Mouse (Mus musculus) MEL (cell line): ENCODE measurements around the gene Gm28047. TPM values are rescaled to one million over a fixed set of nuclear protein-coding genes. Genes with fewer than 3 reads are reported as not detected.

Experiments
- DNase-seq: peaks from one replicate; pipeline ENCODE4 v3.0.0; 2011; ENCODE audit warnings: low read depth, low spot score
- H3K27ac ChIP-seq: 2 replicates; pipeline ENCODE4 v1.5.1; 2012; ENCODE audit warnings: low read depth, mild to moderate bottlenecking, control low read depth, low read length, moderate library complexity; ENCODE audit not compliant: control insufficient read depth
- H3K27me3 ChIP-seq, 2 experiments: fragments of 150-350 bp in 1 of 2; sonication (generic) in 1 of 2; 2 replicates each; pipeline ENCODE4 v1.6.1; 2012; ENCODE audit warnings: low read length in 2 of 2, mild to moderate bottlenecking in 2 of 2, improper control_type of control experiment in 1 of 2, moderate library complexity in 1 of 2; ENCODE audit not compliant: insufficient read depth in 2 of 2, control insufficient read depth in 1 of 2
- H3K36me3 ChIP-seq, 2 experiments: 2 replicates each; pipeline ENCODE4 v1.6.1; 2012 to 2014; ENCODE audit warnings: low read length in 2 of 2, improper control_type of control experiment in 1 of 2, inconsistent platforms in 1 of 2, mild to moderate bottlenecking in 1 of 2; ENCODE audit not compliant: insufficient read depth in 2 of 2, control insufficient read depth in 1 of 2
- H3K4me1 ChIP-seq, 2 experiments: fragments of 150-350 bp in 1 of 2; sonication (generic) in 1 of 2; 2 replicates each; pipeline ENCODE4 v1.6.1; 2012; ENCODE audit warnings: low read length in 2 of 2, improper control_type of control experiment in 1 of 2, mild to moderate bottlenecking in 1 of 2; ENCODE audit not compliant: insufficient read depth in 2 of 2, control insufficient read depth in 1 of 2
- H3K4me3 ChIP-seq, 2 experiments: fragments of 150-350 bp in 1 of 2; sonication (generic) in 1 of 2; 2 replicates each; pipeline ENCODE4 v1.5.1; 2012; ENCODE audit warnings: low read depth in 2 of 2, low read length in 2 of 2, mild to moderate bottlenecking in 2 of 2, moderate library complexity in 2 of 2, control low read depth in 1 of 2, improper control_type of control experiment in 1 of 2; ENCODE audit not compliant: control insufficient read depth in 1 of 2, insufficient read depth in 1 of 2
- H3K79me2 ChIP-seq: 2 replicates; pipeline ENCODE4 v1.6.1; 2012; ENCODE audit warnings: mild to moderate bottlenecking, low read length, moderate library complexity; ENCODE audit not compliant: control insufficient read depth, poor library complexity, insufficient read depth
- H3K9ac ChIP-seq: 2 replicates; pipeline ENCODE4 v1.6.1; 2012; ENCODE audit warnings: low read depth, mild to moderate bottlenecking, control low read depth, low read length, moderate library complexity; ENCODE audit not compliant: control insufficient read depth, poor library complexity, severe bottlenecking
- H3K9me3 ChIP-seq: fragments of 150-350 bp; sonication (generic); replicated peaks from 2 replicates; pipeline ENCODE4 v1.6.1; 2012; ENCODE audit warnings: mild to moderate bottlenecking, low read length, improper control_type of control experiment, moderate library complexity; ENCODE audit not compliant: insufficient read depth
- BHLHE40 ChIP-seq: IDR thresholded peaks from 2 replicates; pipeline ENCODE4 v1.6.1; 2012; ENCODE audit warnings: low read depth, mild to moderate bottlenecking, inconsistent platforms, low read length, improper control_type of control experiment, borderline replicate concordance
- CHD2 ChIP-seq: IDR thresholded peaks from 2 replicates; pipeline ENCODE4 v1.6.1; 2011; ENCODE audit warnings: low read length, improper control_type of control experiment
- E2F4 ChIP-seq: IDR thresholded peaks from 2 replicates; pipeline ENCODE4 v1.6.1; 2011; ENCODE audit warnings: low read depth, low read length, improper control_type of control experiment, borderline replicate concordance
- ELF1 ChIP-seq: IDR thresholded peaks from 2 replicates; pipeline ENCODE4 v1.6.1; 2014; ENCODE audit warnings: low read depth, mild to moderate bottlenecking, inconsistent platforms, low read length, improper control_type of control experiment, moderate library complexity
- GABPA ChIP-seq: IDR thresholded peaks from 2 replicates; pipeline ENCODE4 v1.6.1; 2012; ENCODE audit warnings: low read depth, mild to moderate bottlenecking, inconsistent platforms, low read length, improper control_type of control experiment, moderate library complexity
- GATA1 ChIP-seq: IDR thresholded peaks from 2 replicates; pipeline ENCODE4 v1.6.1; 2011; ENCODE audit warnings: low read depth, low read length, improper control_type of control experiment
- JUND ChIP-seq: IDR thresholded peaks from 2 replicates; pipeline ENCODE4 v1.6.1; 2011; ENCODE audit warnings: low read depth, mild to moderate bottlenecking, improper control_type of control experiment, low read length
- MAFK ChIP-seq: IDR thresholded peaks from 2 replicates; pipeline ENCODE4 v1.6.1; 2011; ENCODE audit warnings: low read depth, mild to moderate bottlenecking, low read length, improper control_type of control experiment, borderline replicate concordance
- MAZ ChIP-seq: IDR thresholded peaks from 2 replicates; pipeline ENCODE4 v1.6.1; 2012; ENCODE audit warnings: low read depth, mild to moderate bottlenecking, inconsistent platforms, low read length, improper control_type of control experiment
- MXI1 ChIP-seq: IDR thresholded peaks from 2 replicates; pipeline ENCODE4 v1.6.1; 2011; ENCODE audit warnings: mild to moderate bottlenecking, low read depth, low read length, improper control_type of control experiment
- MYB ChIP-seq: IDR thresholded peaks from 2 replicates; pipeline ENCODE4 v1.6.1; 2011; ENCODE audit warnings: mild to moderate bottlenecking, low read depth, low read length, improper control_type of control experiment
- MYC ChIP-seq: IDR thresholded peaks from 2 replicates; pipeline ENCODE4 v1.6.1; 2011; ENCODE audit warnings: low read depth, mild to moderate bottlenecking, low read length, improper control_type of control experiment, moderate library complexity
- NELFE ChIP-seq: IDR thresholded peaks from 2 replicates; pipeline ENCODE4 v1.6.1; 2011; ENCODE audit warnings: low read depth, low read length, improper control_type of control experiment
- NRF1 ChIP-seq: IDR thresholded peaks from 2 replicates; pipeline ENCODE4 v1.6.1; 2014; ENCODE audit warnings: low read depth, mild to moderate bottlenecking, inconsistent platforms, low read length, improper control_type of control experiment, moderate library complexity; ENCODE audit not compliant: poor library complexity, insufficient read depth, severe bottlenecking
- POLR2AphosphoS2 ChIP-seq: IDR thresholded peaks from 2 replicates; pipeline ENCODE4 v1.6.1; 2011; ENCODE audit warnings: low read length, improper control_type of control experiment
- POLR2AphosphoS5 ChIP-seq: IDR thresholded peaks from 2 replicates; pipeline ENCODE4 v1.6.1; 2012; ENCODE audit warnings: low read depth, borderline replicate concordance, mild to moderate bottlenecking, inconsistent platforms, low read length, moderate library complexity, mixed read lengths
- RCOR1 ChIP-seq: IDR thresholded peaks from 2 replicates; pipeline ENCODE4 v1.6.1; 2012; ENCODE audit warnings: low read depth, mild to moderate bottlenecking, inconsistent platforms, low read length, improper control_type of control experiment
- SIN3A ChIP-seq: IDR thresholded peaks from 2 replicates; pipeline ENCODE4 v1.6.1; 2012; ENCODE audit warnings: low read length, improper control_type of control experiment, inconsistent platforms
- SMC3 ChIP-seq: IDR thresholded peaks from 2 replicates; pipeline ENCODE4 v1.6.1; 2011; ENCODE audit warnings: low read depth, low read length, improper control_type of control experiment
- TAL1 ChIP-seq: IDR thresholded peaks from 2 replicates; pipeline ENCODE4 v1.6.1; 2012; ENCODE audit warnings: mild to moderate bottlenecking, inconsistent platforms, low read length, moderate library complexity, mixed read lengths
- ZC3H11A ChIP-seq: IDR thresholded peaks from 2 replicates; pipeline ENCODE4 v1.6.1; 2012; ENCODE audit warnings: low read depth, mild to moderate bottlenecking, inconsistent platforms, low read length, improper control_type of control experiment
- ZMIZ1 ChIP-seq: IDR thresholded peaks from 2 replicates; pipeline ENCODE4 v1.6.1; 2012; ENCODE audit warnings: low read depth, mild to moderate bottlenecking, inconsistent platforms, low read length, improper control_type of control experiment, moderate library complexity
- ZNF384 ChIP-seq: IDR thresholded peaks from 2 replicates; pipeline ENCODE4 v1.6.1; 2012; ENCODE audit warnings: low read depth, mild to moderate bottlenecking, inconsistent platforms, low read length, improper control_type of control experiment
- polyA plus RNA-seq, 2 experiments: library from polyadenylated mRNA; stranded (reverse) in 1 of 2; unstranded in 1 of 2; fragments of >175 nt in 1 of 2; fragments of >200 nt in 1 of 2; gene quantifications; 2 replicates each; pipeline versions ENCODE4 v1.2.1 to v1.2.4; 2012; ENCODE audit warnings: low replicate concordance in 2 of 2, low read depth in 1 of 2; ENCODE audit not compliant: insufficient read length in 2 of 2, insufficient read depth in 1 of 2, missing spikeins in 1 of 2
- total RNA-seq: library from RNA; depleted of rRNA; stranded (reverse); fragments of 300-350 nt; gene quantifications from 2 replicates; pipeline ENCODE4 v1.2.3, GENCODE M21; 2012

Gene Gm28047
- total and polyA plus RNA-seq, 3 experiments: 0.52 TPM; not detected in 2

- no peak for DNase-seq
- Histone ChIP-seq H3K4me3 (no peak overlapping the region), H3K4me1 (peaks cover 0 to 7% of the 10 kb centered on the region in 2 experiments; a peak in 2 of 4 replicates), H3K27me3 (no peaks in the 10 kb centered on the region), H3K27ac (no peak overlapping the region), H3K9me3 (no peaks in the 10 kb centered on the region), H3K36me3 (peaks cover 5 to 13% of the 10 kb centered on the region in 2 experiments), H3K79me2 (no peaks in the 10 kb centered on the region)
- TF ChIP-seq ELF1 (no peak), MAFK (no peak), NELFE (no peak), RCOR1 (no peak), MXI1 (no peak), SMC3 (no peak), POLR2AphosphoS2 (no peak), E2F4 (no peak), GATA1 (no peak), ZMIZ1 (no peak), MYB (no peak), POLR2AphosphoS5 (no peak), CHD2 (no peak), NRF1 (no peak), ZC3H11A (no peak), MAZ (no peak), MYC (no peak), JUND (no peak), TAL1 (no peak)
- TF ChIP-seq, all 39 proteins: peak for 0
- H3K9ac ChIP-seq: no peak overlapping the region
These were observed 46.5 kb downstream of the Gm28047 start for GRCm38 (mm10) chr15:102578351-102578750.

- peaks cover 5 to 13% of the 10 kb centered on the region in 2 experiments for H3K36me3 ChIP-seq
- H3K79me2 ChIP-seq: no peaks in the 10 kb centered on the region
- H3K4me3 ChIP-seq: no peak overlapping the region
- H3K9me3 ChIP-seq: no peaks in the 10 kb centered on the region
- TF ChIP-seq ZNF384 (no peak), GABPA (no peak), MAFK (no peak), ZC3H11A (no peak), CHD2 (no peak), MYB (no peak), ZMIZ1 (no peak), E2F4 (no peak), NRF1 (no peak), BHLHE40 (no peak), SIN3A (no peak)
- TF ChIP-seq, all 39 proteins: peak for 0
- no peak for DNase-seq
- Histone ChIP-seq H3K9ac (no peak overlapping the region), H3K27me3 (no peaks in the 10 kb centered on the region), H3K27ac (no peak overlapping the region), H3K4me1 (peaks cover 0 to 7% of the 10 kb centered on the region in 2 experiments; a peak in 1 of 4 replicates)
These were observed 47.9 kb downstream of the Gm28047 start for GRCm38 (mm10) chr15:102576972-102577371.
